Comparison of ENCODE assay signal across 30 mouse cellular contexts in genomic region chr2:18318671-18319070, GRCm38 (mm10).
"Had no signal": no experiment of that assay in that cellular context is flagged by ENCODE, and none has a peak within 500 bp of the region (broad histone marks: within the 10 kb centered on the region; RNA-seq: fewer than 3 reads in every experiment).

No protein-coding gene starts in this region.

- H3K36me3 ChIP-seq: limb, embryonic 15.5 days; liver, embryonic 15.5 days; lung, embryonic 15.5 days; midbrain, embryonic 12.5 days; midbrain, embryonic 13.5 days; midbrain, embryonic 15.5 days; neural tube, embryonic 12.5 days had no signal

- H3K9ac ChIP-seq: limb, embryonic 12.5 days; limb, embryonic 13.5 days; limb, embryonic 15.5 days; liver, embryonic 12.5 days; liver, embryonic 13.5 days; liver, embryonic 14.5 days; liver, embryonic 15.5 days; liver, postnatal 0 days; lung, embryonic 14.5 days; lung, embryonic 15.5 days; midbrain, embryonic 12.5 days; midbrain, embryonic 13.5 days; midbrain, embryonic 15.5 days; neural tube, embryonic 12.5 days had no signal

- H3K4me3 ChIP-seq: limb, embryonic 10.5 days; limb, embryonic 12.5 days; limb, embryonic 13.5 days; limb, embryonic 15.5 days; liver, embryonic 12.5 days; liver, embryonic 13.5 days; liver, embryonic 15.5 days; lung, embryonic 15.5 days; megakaryocyte, embryonic 14.5 days; midbrain, embryonic 12.5 days; midbrain, embryonic 13.5 days; midbrain, embryonic 15.5 days; myocyte; neural tube, embryonic 12.5 days had no signal

- DNase-seq: left cerebral cortex, postnatal 4 days; liver; liver, embryonic 13.5 days; liver, postnatal 0 days; lung, adult 18-20 months; lung, adult 2 months; lung, embryonic 14.5 days; lung, postnatal 10 days; lung, postnatal 14 days; lung, postnatal 36 days; lung, postnatal 4 days; midbrain, embryonic 14.5 days had no signal

- ATAC-seq: liver, embryonic 12.5 days; liver, postnatal 0 days; lung, postnatal 0 days; midbrain, embryonic 13.5 days; midbrain, embryonic 15.5 days; midbrain, embryonic 16.5 days had no signal

- H3K4me1 ChIP-seq: limb, embryonic 15.5 days; liver, embryonic 12.5 days; liver, embryonic 13.5 days; liver, embryonic 15.5 days; lung, embryonic 15.5 days; megakaryocyte, embryonic 14.5 days; midbrain, embryonic 13.5 days; midbrain, embryonic 15.5 days; neural tube, embryonic 12.5 days had no signal

- H3K4me2 ChIP-seq: limb, embryonic 12.5 days; limb, embryonic 13.5 days; limb, embryonic 15.5 days; liver, embryonic 11.5 days; liver, embryonic 12.5 days; liver, embryonic 13.5 days; liver, embryonic 15.5 days; lung, embryonic 14.5 days; lung, embryonic 15.5 days; midbrain, embryonic 12.5 days; midbrain, embryonic 13.5 days; midbrain, embryonic 15.5 days; neural tube, embryonic 12.5 days had no signal

- H3K27me3 ChIP-seq: limb, embryonic 12.5 days; limb, embryonic 13.5 days; limb, embryonic 15.5 days; liver, embryonic 12.5 days; liver, embryonic 13.5 days; liver, embryonic 15.5 days; lung, embryonic 15.5 days; megakaryocyte, embryonic 14.5 days; midbrain, embryonic 12.5 days; midbrain, embryonic 13.5 days; midbrain, embryonic 15.5 days; neural tube, embryonic 12.5 days had no signal

- H3K9me3 ChIP-seq: liver, embryonic 15.5 days; lung, embryonic 15.5 days; midbrain, embryonic 15.5 days; neural tube, embryonic 12.5 days had no signal

- H3K27ac ChIP-seq: limb, embryonic 10.5 days; limb, embryonic 12.5 days; limb, embryonic 13.5 days; limb, embryonic 15.5 days; liver, embryonic 12.5 days; liver, embryonic 13.5 days; liver, embryonic 14.5 days; liver, embryonic 15.5 days; lung, embryonic 15.5 days; macrophage; midbrain, embryonic 12.5 days; midbrain, embryonic 13.5 days; midbrain, embryonic 15.5 days; neural tube, embryonic 12.5 days had no signal
